Mouse (Mus musculus) thymus, adult 2 months (tissue): ENCODE data around the gene Pcbp3. TPM values are rescaled to one million over a fixed set of nuclear protein-coding genes. Genes with fewer than 3 reads are reported as not detected.
"Not testable (repeated sequence)": the region's sequence is repeated elsewhere in the genome, so short reads cannot be mapped to it uniquely, and the experiment has no call there.

Experiments used
- DNase-seq: peaks from one replicate; pipeline ENCODE4 v3.0.0; 2021
- H3K27ac ChIP-seq: fragments of 200-500 bp; 2 replicates; pipeline ENCODE4 v1.5.1; 2012; ENCODE audit warnings: low read length, control low read depth; ENCODE audit not compliant: control insufficient read depth, insufficient read depth
- H3K27me3 ChIP-seq: fragments of 200-500 bp; 2 replicates; pipeline ENCODE4 v1.6.1; 2012; ENCODE audit warnings: mild to moderate bottlenecking, low read length, moderate library complexity, mixed read lengths; ENCODE audit not compliant: control insufficient read depth, insufficient read depth
- H3K36me3 ChIP-seq: fragments of 200-500 bp; 2 replicates; pipeline ENCODE4 v1.6.1; 2012; ENCODE audit warnings: mild to moderate bottlenecking, low read length, moderate library complexity; ENCODE audit not compliant: control insufficient read depth, insufficient read depth
- H3K4me1 ChIP-seq: fragments of 200-500 bp; replicated peaks from 2 replicates; pipeline ENCODE4 v1.6.1; 2012; ENCODE audit warnings: low read length; ENCODE audit not compliant: control insufficient read depth, insufficient read depth
- H3K4me3 ChIP-seq: fragments of 200-500 bp; 2 replicates; pipeline ENCODE4 v1.5.1; 2012; ENCODE audit warnings: mild to moderate bottlenecking, low read length, control low read depth, moderate library complexity; ENCODE audit not compliant: control insufficient read depth, insufficient read depth
- CTCF ChIP-seq: fragments of 200-500 bp; IDR thresholded peaks from 2 replicates; pipeline ENCODE4 v1.5.1; 2012; ENCODE audit warnings: mild to moderate bottlenecking, control low read depth, low read length, moderate library complexity, borderline replicate concordance; ENCODE audit not compliant: control insufficient read depth, poor library complexity, insufficient read depth; ENCODE audit errors: extremely low read depth
- POLR2A ChIP-seq: fragments of 200-500 bp; IDR thresholded peaks from 2 replicates; pipeline ENCODE4 v1.6.1; 2012; ENCODE audit warnings: mild to moderate bottlenecking, low read length, control low read depth, moderate library complexity; ENCODE audit not compliant: control insufficient read depth, poor library complexity, insufficient read depth; ENCODE audit errors: extremely low read depth
- WGBS: fragments of 180-500 bp; shearing (Covaris S2); methylation state at CpG from one replicate; pipeline ENCODE4 v1.1.7; 2018; 5-methylcytosine and 5-hydroxymethylcytosine counted together
- polyA plus RNA-seq: library from polyadenylated mRNA; depleted of rRNA; stranded (reverse); fragments of >200 nt; gene quantifications from 2 replicates; pipeline ENCODE4 v1.2.3, GENCODE M21; 2012

Pcbp3 gene
- polyA plus RNA-seq, 1 experiment = 12.7 TPM

- H3K36me3 ChIP-seq = no peaks in the 10 kb centered on the region
- no peak overlapping the region for H3K4me3 ChIP-seq
- WGBS = 97% methylated on average over 12 of the region's 12 CpGs
- TF ChIP-seq CTCF = no peak
- TF ChIP-seq POLR2A = no peak
- no peaks in the 10 kb centered on the region for H3K4me1 ChIP-seq
- no peak overlapping the region for H3K27ac ChIP-seq
- no peak for DNase-seq
- no peaks in the 10 kb centered on the region for H3K27me3 ChIP-seq
Measured at GRCm38 (mm10) chr10:76763016-76763415, 198.7 kb downstream of the Pcbp3 start.

GRCm38 (mm10) chr10:76762411-76762810 lies 199.3 kb downstream of the Pcbp3 start:
- 95% methylated on average over 7 of the region's 7 CpGs for WGBS
- Histone ChIP-seq H3K27ac (no peak overlapping the region), H3K27me3 (no peaks in the 10 kb centered on the region), H3K4me1 (no peaks in the 10 kb centered on the region), H3K4me3 (no peak overlapping the region), H3K36me3 (no peaks in the 10 kb centered on the region)
- TF ChIP-seq CTCF (no peak), POLR2A (no peak)
- no peak for DNase-seq

GRCm38 (mm10) chr10:76759878-76760277 lies 201.8 kb downstream of the Pcbp3 start:
- no peaks in the 10 kb centered on the region for H3K27me3 ChIP-seq
- no peaks in the 10 kb centered on the region for H3K4me1 ChIP-seq
- DNase-seq = no peak
- 89% methylated on average over 5 of the region's 5 CpGs for WGBS
- H3K27ac ChIP-seq = no peak overlapping the region
- TF ChIP-seq CTCF = no peak
- no peak for TF ChIP-seq POLR2A
- no peaks in the 10 kb centered on the region for H3K36me3 ChIP-seq
- no peak overlapping the region for H3K4me3 ChIP-seq

- no peak for DNase-seq
- H3K27ac ChIP-seq = no peak overlapping the region
- no peak for TF ChIP-seq CTCF
- TF ChIP-seq POLR2A = no peak
- H3K4me3 ChIP-seq = no peak overlapping the region
- peaks cover 2% of the 10 kb centered on the region for H3K4me1 ChIP-seq
- no peaks in the 10 kb centered on the region for H3K27me3 ChIP-seq
- no peaks in the 10 kb centered on the region for H3K36me3 ChIP-seq
- 96% methylated on average over 3 of the region's 3 CpGs for WGBS
Measured at GRCm38 (mm10) chr10:76753640-76754039, 208.0 kb downstream of the Pcbp3 start.

- H3K4me3 ChIP-seq, H3K27ac ChIP-seq, H3K4me1 ChIP-seq, H3K36me3 ChIP-seq, H3K27me3 ChIP-seq: not testable (repeated sequence)
- peak; percentile 10 for DNase-seq
- WGBS = 6% methylated on average over 11 of the region's 11 CpGs
Measured at GRCm38 (mm10) chr10:76744267-76744666, 217.4 kb downstream of the Pcbp3 start.

GRCm38 (mm10) chr10:76736764-76737163 lies 224.9 kb downstream of the Pcbp3 start:
- 73% methylated on average over 8 of the region's 8 CpGs for WGBS
- no peak overlapping the region for H3K4me3 ChIP-seq
- H3K4me1 ChIP-seq = 0 out of 2 replicates have a peak, but pooled peaks cover 2% of the 10 kb centered on the region
- DNase-seq = no peak
- H3K27ac ChIP-seq = no peak overlapping the region
- H3K27me3 ChIP-seq = no peaks in the 10 kb centered on the region
- TF ChIP-seq CTCF (no peak), POLR2A (no peak)
- no peaks in the 10 kb centered on the region for H3K36me3 ChIP-seq

GRCm38 (mm10) chr10:76734979-76735378 lies 226.7 kb downstream of the Pcbp3 start:
- WGBS = 6% methylated on average over 4 of the region's 4 CpGs
- no peaks in the 10 kb centered on the region for H3K36me3 ChIP-seq
- no peak overlapping the region for H3K4me3 ChIP-seq
- no peak overlapping the region for H3K27ac ChIP-seq
- TF ChIP-seq CTCF = peak; percentile 83; the same call in 1 of the 2 replicates
- no peak for TF ChIP-seq POLR2A
- DNase-seq = peak; percentile 64
- H3K4me1 ChIP-seq = 0 out of 2 replicates have a peak, but pooled peaks cover 2% of the 10 kb centered on the region
- no peaks in the 10 kb centered on the region for H3K27me3 ChIP-seq
